Mouse (Mus musculus) cerebellum, adult 11 months (tissue): Measurements from ENCODE around the gene Ust.
A peak's percentile ranks its signal among the peaks of the same experiment; 100 is the strongest.

Experiments used
- DNase-seq: peaks from one replicate; pipeline ENCODE4 v3.0.0; 2022

Gene Ust

GRCm38 (mm10) chr10:8427671-8428364 is 90.8 kb downstream of the Ust start:
- DNase-seq = peak; percentile 41

GRCm38 (mm10) chr10:8419496-8420009 is 99.1 kb downstream of the Ust start:
- no peak for DNase-seq

GRCm38 (mm10) chr10:8415474-8415873 is 103.2 kb downstream of the Ust start:
- DNase-seq = no peak

- DNase-seq = no peak
These were observed 103.6 kb downstream of the Ust start for GRCm38 (mm10) chr10:8415036-8415435.

- DNase-seq = no peak
These were observed 113.5 kb downstream of the Ust start for GRCm38 (mm10) chr10:8405141-8405540.

- no peak for DNase-seq
These were observed 126.4 kb downstream of the Ust start for GRCm38 (mm10) chr10:8392226-8392625.

GRCm38 (mm10) chr10:8391264-8391748 is 127.3 kb downstream of the Ust start:
- peak; percentile 23 for DNase-seq

- DNase-seq = no peak
These were observed 130.4 kb downstream of the Ust start for GRCm38 (mm10) chr10:8388239-8388638.

- DNase-seq = no peak
These were observed 148.6 kb downstream of the Ust start for GRCm38 (mm10) chr10:8369894-8370500.

GRCm38 (mm10) chr10:8365816-8366215 is 152.8 kb downstream of the Ust start:
- DNase-seq = no peak

- DNase-seq = no peak
These were observed 154.4 kb downstream of the Ust start for GRCm38 (mm10) chr10:8364182-8364581.

- no peak for DNase-seq
These were observed 155.3 kb downstream of the Ust start for GRCm38 (mm10) chr10:8363281-8363680.

GRCm38 (mm10) chr10:8358286-8359045 is 160.2 kb downstream of the Ust start:
- no peak for DNase-seq

- DNase-seq = no peak
These were observed 165.1 kb downstream of the Ust start for GRCm38 (mm10) chr10:8353534-8353933.

- DNase-seq = no peak
These were observed 168.0 kb downstream of the Ust start for GRCm38 (mm10) chr10:8350626-8351025.

GRCm38 (mm10) chr10:8347497-8347896 is 171.1 kb downstream of the Ust start:
- no peak for DNase-seq

GRCm38 (mm10) chr10:8342556-8342955 is 176.1 kb downstream of the Ust start:
- DNase-seq = no peak

GRCm38 (mm10) chr10:8339645-8340428 is 178.8 kb downstream of the Ust start:
- no peak for DNase-seq

GRCm38 (mm10) chr10:8336601-8337000 is 182.0 kb downstream of the Ust start:
- no peak for DNase-seq

GRCm38 (mm10) chr10:8330958-8331357 is 187.7 kb downstream of the Ust start:
- no peak for DNase-seq

GRCm38 (mm10) chr10:8330006-8330405 is 188.6 kb downstream of the Ust start:
- no peak for DNase-seq

- peak; percentile 66 for DNase-seq
These were observed 195.3 kb downstream of the Ust start for GRCm38 (mm10) chr10:8323304-8323765.

- no peak for DNase-seq
These were observed 197.9 kb downstream of the Ust start for GRCm38 (mm10) chr10:8320771-8321170.
